Comparison of ENCODE assay signal across 9 mouse cellular contexts in the genomic region with DNA sequence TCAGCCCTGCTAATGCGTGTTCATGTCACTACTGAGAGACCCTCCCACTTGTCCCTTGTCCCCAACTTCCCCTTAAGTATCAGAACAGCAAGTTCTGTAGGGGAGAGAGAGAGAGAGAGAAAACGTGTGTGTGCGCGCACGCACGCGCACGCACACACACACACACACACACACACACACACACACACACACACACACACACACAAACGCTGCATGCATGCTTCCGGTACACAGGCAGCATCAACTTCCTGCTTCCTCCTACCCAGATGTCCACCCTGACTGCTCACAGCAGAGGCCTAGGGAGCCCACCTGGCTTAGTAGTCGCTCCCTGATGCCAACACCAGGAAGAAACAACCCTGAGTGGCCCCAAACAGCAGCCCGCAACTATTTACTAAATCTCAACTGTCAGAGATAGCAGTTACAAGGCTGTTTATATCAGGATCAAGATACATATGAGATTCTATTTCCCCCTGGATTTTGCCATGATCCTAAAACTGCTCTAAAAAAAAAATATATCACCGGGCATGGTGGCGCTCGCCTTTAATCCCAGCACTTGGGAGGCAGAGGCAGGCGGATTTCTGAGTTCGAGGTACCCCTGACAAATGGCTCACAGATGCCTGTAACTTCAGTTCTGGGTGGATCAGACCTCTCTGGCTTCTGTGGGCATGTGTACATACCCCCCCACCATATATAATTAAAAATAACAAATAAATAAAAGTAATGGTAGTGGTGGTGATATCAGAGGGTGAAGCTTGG. TPM values are rescaled to one million over a fixed set of nuclear protein-coding genes. Genes with fewer than 3 reads are reported as not detected.
A peak's percentile ranks its signal among the peaks of the same experiment; 100 is the strongest.
DNase-seq lines count a peak whose midpoint lies in the region; ATAC-seq and TF ChIP-seq lines count a peak whose summit lies in the region.
"Had no signal": no experiment of that assay in that cellular context is flagged by ENCODE, and none has a peak within 500 bp of the region (broad histone marks: within the 10 kb centered on the region; RNA-seq: fewer than 3 reads in every experiment).

No protein-coding gene starts in this region.

- H3K27me3 ChIP-seq in midbrain, postnatal 0 days (ENCODE audit: insufficient read depth, low read length) = no peaks in the 10 kb centered on the region

- WGBS in midbrain, postnatal 0 days = 87% methylated on average over 17 of the region's 17 CpGs

- no peak overlapping the region for H3K4me2 ChIP-seq in midbrain, postnatal 0 days (ENCODE audit: low read depth, low read length, poor library complexity, severe bottlenecking)

- TF ChIP-seq CTCF in midbrain, postnatal 0 days (IDR thresholded peaks at IDR 0.05) = no peak

- H3K9ac ChIP-seq in midbrain, postnatal 0 days (replicated peaks; ENCODE audit: low read length, poor library complexity, severe bottlenecking) = no peak overlapping the region

- peaks cover 24% of the 10 kb centered on the region for H3K36me3 ChIP-seq in midbrain, postnatal 0 days (ENCODE audit: insufficient read depth, low read length)

- peak; percentile 94 for DNase-seq in heart, adult 11 months
- no peak for DNase-seq in heart, postnatal 4 days
- DNase-seq in A20 (ENCODE audit: low read depth, low spot score) = peak; percentile 35
- DNase-seq in midbrain, postnatal 0 days (ENCODE audit: low spot score) = no peak
- no peak for DNase-seq in left cerebral cortex, adult 9 months (ENCODE audit: low spot score in 2 of 2)
- DNase-seq: gastrocnemius, postnatal 10 days had no signal

- H3K27ac ChIP-seq in midbrain, postnatal 0 days (ENCODE audit: low read depth, low read length) = no peak overlapping the region

- H3K4me1 ChIP-seq in midbrain, postnatal 0 days (ENCODE audit: insufficient read depth, low read length) = peaks cover 17% of the 10 kb centered on the region; the same call in 1 of the 2 replicates

- no peaks in the 10 kb centered on the region for H3K9me3 ChIP-seq in midbrain, postnatal 0 days (ENCODE audit: low read length)

- H3K4me3 ChIP-seq in midbrain, postnatal 0 days (ENCODE audit: low read depth, low read length) = no peak overlapping the region

- peak; percentile 24 to 31; a peak in 1 of 4 replicates for ATAC-seq in hematopoietic stem cell, adult 5-6 weeks (replicated peaks in 1 of 2; ENCODE audit: insufficient read depth in 1 of 2, low FRiP score in 2 of 2, low TSS enrichment in 1 of 2, low read depth in 1 of 2, poor library complexity in 2 of 2, severe bottlenecking in 2 of 2)
- ATAC-seq in megakaryocyte, adult 5-6 weeks (ENCODE audit: poor library complexity, severe bottlenecking) = peak; percentile 15
- ATAC-seq in midbrain, postnatal 0 days (ENCODE audit: low FRiP score) = no peak
- no peak for ATAC-seq in inflammation-experienced regulatory T-cells, adult 6 months

RNA-seq across cellular contexts. Expression of a gene that starts 3.5 kb away (rescaled TPM):
- total RNA-seq in heart, postnatal 4 days (2021) = 10 to 100 TPM; 52.7 to 53.4 TPM
- total RNA-seq in hematopoietic stem cell, adult 5-6 weeks (2017) = 67.6 and 83.1 TPM in 2 replicates
- total RNA-seq in megakaryocyte, adult 5-6 weeks (2015) = 53.3 and 55.4 TPM in 2 replicates
- 103 and 110 TPM in 2 replicates for total RNA-seq in megakaryocyte, adult 5-6 weeks (2017)
- total RNA-seq in midbrain, postnatal 0 days (2014; rRNA removed) = 63.9 and 71.2 TPM in 2 replicates
- polyA plus RNA-seq in midbrain, postnatal 0 days (2015; fragmentation: Nextera tagmentation; extraction: Ambion mirVana) = 21.3 and 21.7 TPM in 2 replicates
- polyA plus RNA-seq in inflammation-experienced regulatory T-cells, adult 6 months (2017; shearing (Covaris generic)) = 10 to 100 TPM; 20.3 to 27.7 (median 24.6) TPM

RNA-seq across cellular contexts. Expression of a gene that starts 19.4 kb away (rescaled TPM):
- total RNA-seq in heart, postnatal 4 days (2021) = 10 to 100 TPM; 68.1 to 69.0 TPM
- 61.0 and 66.9 TPM in 2 replicates for total RNA-seq in hematopoietic stem cell, adult 5-6 weeks (2017)
- 66.7 and 67.7 TPM in 2 replicates for total RNA-seq in megakaryocyte, adult 5-6 weeks (2015)
- 71.2 and 77.4 TPM in 2 replicates for total RNA-seq in megakaryocyte, adult 5-6 weeks (2017)
- 38.1 and 47.3 TPM in 2 replicates for total RNA-seq in midbrain, postnatal 0 days (2014; rRNA removed)
- polyA plus RNA-seq in midbrain, postnatal 0 days (2015; fragmentation: Nextera tagmentation; extraction: Ambion mirVana) = 68.2 and 76.6 TPM in 2 replicates
- polyA plus RNA-seq in inflammation-experienced regulatory T-cells, adult 6 months (2017; shearing (Covaris generic)) = 100 to 1,000 TPM; 166 to 211 (median 167) TPM

RNA-seq across cellular contexts. Expression of a gene that starts 29.1 kb away (rescaled TPM):
- total RNA-seq in heart, postnatal 4 days (2021) = 1 to 10 TPM in 1 of 2 experiments, under 1 TPM in 1; 0.33 to 1.1 TPM
- 0.79 and 0.94 TPM in 2 replicates for total RNA-seq in hematopoietic stem cell, adult 5-6 weeks (2017)
- 0.07 TPM in 1 of 2 replicates, not detected in the other for total RNA-seq in megakaryocyte, adult 5-6 weeks (2015)
- total RNA-seq in megakaryocyte, adult 5-6 weeks (2017) = 1.7 and 2.2 TPM in 2 replicates
- total RNA-seq in midbrain, postnatal 0 days (2014; rRNA removed) = 0.55 and 0.85 TPM in 2 replicates
- polyA plus RNA-seq in midbrain, postnatal 0 days (2015; fragmentation: Nextera tagmentation; extraction: Ambion mirVana) = 0.27 and 0.36 TPM in 2 replicates
- polyA plus RNA-seq in inflammation-experienced regulatory T-cells, adult 6 months (2017; shearing (Covaris generic)) = 1 to 10 TPM in 2 of 3 experiments, under 1 TPM in 1; 0.60 to 1.2 (median 1.1) TPM

RNA-seq across cellular contexts. Expression of a gene that starts 43.1 kb away (rescaled TPM):
- total RNA-seq in heart, postnatal 4 days (2021) = 10 to 100 TPM; 61.9 to 64.2 TPM
- 4.6 and 13.5 TPM in 2 replicates for total RNA-seq in hematopoietic stem cell, adult 5-6 weeks (2017)
- total RNA-seq in megakaryocyte, adult 5-6 weeks (2015) = 15.4 and 16.4 TPM in 2 replicates
- total RNA-seq in megakaryocyte, adult 5-6 weeks (2017) = 18.9 and 25.4 TPM in 2 replicates
- total RNA-seq in midbrain, postnatal 0 days (2014; rRNA removed) = 72.3 and 74.2 TPM in 2 replicates
- polyA plus RNA-seq in midbrain, postnatal 0 days (2015; fragmentation: Nextera tagmentation; extraction: Ambion mirVana) = 108 and 111 TPM in 2 replicates
- 10 to 100 TPM; 14.4 to 18.1 (median 14.7) TPM for polyA plus RNA-seq in inflammation-experienced regulatory T-cells, adult 6 months (2017; shearing (Covaris generic))

RNA-seq across cellular contexts. Expression of a gene that starts 45.6 kb away (rescaled TPM):
- total RNA-seq in heart, postnatal 4 days (2021) = 10 to 100 TPM; 62.8 to 63.4 TPM
- total RNA-seq in hematopoietic stem cell, adult 5-6 weeks (2017) = 23.2 and 24.9 TPM in 2 replicates
- total RNA-seq in megakaryocyte, adult 5-6 weeks (2015) = 239 and 242 TPM in 2 replicates
- total RNA-seq in megakaryocyte, adult 5-6 weeks (2017) = 299 and 326 TPM in 2 replicates
- 10.4 and 24.3 TPM in 2 replicates for total RNA-seq in midbrain, postnatal 0 days (2014; rRNA removed)
- 7.7 and 8.3 TPM in 2 replicates for polyA plus RNA-seq in midbrain, postnatal 0 days (2015; fragmentation: Nextera tagmentation; extraction: Ambion mirVana)
- polyA plus RNA-seq in inflammation-experienced regulatory T-cells, adult 6 months (2017; shearing (Covaris generic)) = 100 to 1,000 TPM; 177 to 212 (median 210) TPM

Comparison
In these comparisons a context has a peak if more than half of its experiments do, and no peak if none do; other contexts are left out.
1. DNase-seq: peak in heart, adult 11 months (single experiment) and A20 (single experiment); none in heart, postnatal 4 days (single experiment), midbrain, postnatal 0 days (single experiment) and left cerebral cortex, adult 9 months (0 of 2).
2. ATAC-seq: peak in hematopoietic stem cell, adult 5-6 weeks (2 of 2) and megakaryocyte, adult 5-6 weeks (single experiment); none in midbrain, postnatal 0 days (single experiment) and inflammation-experienced regulatory T-cells, adult 6 months (single experiment).